Mouse (Mus musculus): ENCODE data around the gene Acsm3.

GRCm38 (mm10) chr7:119783453-119783852, 22.7 kb downstream of the Acsm3 start:
- TF ChIP-seq EP300 (IDR thresholded peaks at IDR 0.05; ENCODE audit: low read depth), result peak; percentile 60
- peak; percentile 54 for TF ChIP-seq CTCF (IDR thresholded peaks at IDR 0.05; ENCODE audit: low read depth)

Data from liver, postnatal 0 days (tissue).